Mouse (Mus musculus) neural tube, embryonic 12.5 days (tissue): ENCODE data around the gene Srgap1. TPM values are rescaled to one million over a fixed set of nuclear protein-coding genes. Genes with fewer than 3 reads are reported as not detected.

Experiments
- ATAC-seq: fragments of 200-750 bp; cut with Nextera tagmentation; 2 replicates; pipeline ENCODE4 v1.8.0; 2017; ENCODE audit warnings: low read depth, mild to moderate bottlenecking, moderate TSS enrichment, moderate library complexity; ENCODE audit not compliant: low FRiP score
- H3K27ac ChIP-seq: fragments of 300-500 bp; sonication (generic); 2 replicates; pipeline ENCODE4 v1.5.1; 2016
- H3K27me3 ChIP-seq: fragments of 300-500 bp; sonication (generic); replicated peaks from 2 replicates; pipeline ENCODE4 v1.6.1; 2016; ENCODE audit warnings: mild to moderate bottlenecking
- H3K36me3 ChIP-seq: fragments of 300-500 bp; sonication (generic); 2 replicates; pipeline ENCODE4 v1.6.1; 2016; ENCODE audit warnings: mild to moderate bottlenecking
- H3K4me1 ChIP-seq: fragments of 300-500 bp; sonication (generic); 2 replicates; pipeline ENCODE4 v1.6.1; 2016
- H3K4me2 ChIP-seq: fragments of 300-500 bp; sonication (generic); replicated peaks from 2 replicates; pipeline ENCODE4 v1.6.1; 2016; ENCODE audit warnings: mild to moderate bottlenecking
- H3K4me3 ChIP-seq: fragments of 300-500 bp; sonication (generic); 2 replicates; pipeline ENCODE4 v1.5.1; 2016
- H3K9ac ChIP-seq: fragments of 300-500 bp; sonication (generic); 2 replicates; pipeline ENCODE4 v1.6.1; 2016; ENCODE audit warnings: mild to moderate bottlenecking
- H3K9me3 ChIP-seq: fragments of 300-500 bp; sonication (generic); 2 replicates; pipeline ENCODE4 v1.6.1; 2016; ENCODE audit warnings: mild to moderate bottlenecking
- WGBS: fragments of 180-500 bp; shearing (Covaris S2); methylation state at CpG from one replicate; pipeline ENCODE4 v1.1.7; 2016; 5-methylcytosine and 5-hydroxymethylcytosine counted together
- polyA plus RNA-seq: library from polyadenylated mRNA; unstranded; fragments of >200 nt; fragmentation: Nextera tagmentation; extraction: Ambion mirVana; gene quantifications from 2 replicates; pipeline ENCODE4 v1.2.1, GENCODE M21; 2016

The Srgap1 gene
- polyA plus RNA-seq, 1 experiment from 2014 or later: 27.5 TPM

DNA sequence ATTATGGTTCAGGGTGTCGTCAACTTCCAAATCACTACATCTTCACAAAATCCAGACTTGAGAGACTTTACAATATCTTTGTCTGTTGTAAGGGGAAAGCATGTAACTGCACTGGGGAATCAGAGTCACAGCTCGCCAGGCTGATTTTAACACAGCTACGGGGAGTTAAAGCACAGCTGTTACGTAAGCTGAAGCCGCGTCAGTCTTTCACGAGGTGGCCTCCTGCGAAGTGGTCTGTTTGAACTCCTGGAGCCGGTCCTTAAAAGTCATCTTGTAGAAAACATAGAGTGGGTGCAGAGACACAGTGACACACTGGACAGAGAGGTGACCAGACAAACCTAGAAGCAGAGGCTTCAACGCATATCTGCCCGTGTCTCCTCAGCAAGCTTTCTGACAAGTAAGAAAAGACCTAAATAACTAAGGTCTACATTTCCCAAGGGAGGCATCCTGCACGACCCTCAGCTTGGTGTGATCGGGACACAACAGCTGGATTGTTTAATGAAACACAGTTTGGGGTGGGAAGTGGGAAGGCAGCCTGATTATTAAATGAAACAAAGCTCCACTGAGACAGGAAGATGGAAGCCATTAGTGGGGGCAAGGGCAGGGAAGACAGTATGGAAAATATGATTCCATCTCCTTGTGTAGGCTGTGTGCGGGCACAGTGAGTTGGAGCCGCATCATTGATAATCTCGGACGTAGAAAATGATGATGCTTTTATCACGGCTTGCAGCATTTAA, 181.4 kb downstream of the Srgap1 start:
- no peaks in the 10 kb centered on the region for H3K9me3 ChIP-seq
- H3K27ac ChIP-seq: no peak overlapping the region
- peaks cover 19% of the 10 kb centered on the region for H3K36me3 ChIP-seq
- no peak overlapping the region for H3K9ac ChIP-seq
- no peak overlapping the region for H3K4me3 ChIP-seq
- WGBS: 63% methylated on average over 18 of the region's 18 CpGs
- H3K4me1 ChIP-seq: 0 out of 2 replicates have a peak, but pooled peaks cover 12% of the 10 kb centered on the region
- no peaks in the 10 kb centered on the region for H3K27me3 ChIP-seq
- no peak for ATAC-seq
- H3K4me2 ChIP-seq: no peak overlapping the region

- no peak overlapping the region for H3K4me2 ChIP-seq
- ATAC-seq: no peak
- no peaks in the 10 kb centered on the region for H3K9me3 ChIP-seq
- peaks cover 20% of the 10 kb centered on the region; the same call in 1 of the 2 replicates for H3K4me1 ChIP-seq
- H3K9ac ChIP-seq: no peak overlapping the region
- 57% methylated on average over 2 of the region's 2 CpGs for WGBS
- no peaks in the 10 kb centered on the region for H3K27me3 ChIP-seq
- no peak overlapping the region for H3K27ac ChIP-seq
- peaks cover 5% of the 10 kb centered on the region; the same call in 1 of the 2 replicates for H3K36me3 ChIP-seq
- H3K4me3 ChIP-seq: no peak overlapping the region
Measured at GRCm38 (mm10) chr10:121860924-121861323, 186.2 kb downstream of the Srgap1 start.

- no peaks in the 10 kb centered on the region for H3K27me3 ChIP-seq
- H3K4me3 ChIP-seq: no peak overlapping the region
- no peak for ATAC-seq
- H3K36me3 ChIP-seq: peaks cover 9% of the 10 kb centered on the region
- WGBS: 66% methylated on average over 10 of the region's 10 CpGs
- H3K4me1 ChIP-seq: peaks cover 15% of the 10 kb centered on the region; the same call in 1 of the 2 replicates
- no peak overlapping the region for H3K9ac ChIP-seq
- no peak overlapping the region for H3K4me2 ChIP-seq
- no peaks in the 10 kb centered on the region for H3K9me3 ChIP-seq
- H3K27ac ChIP-seq: no peak overlapping the region
Measured at GRCm38 (mm10) chr10:121859803-121860571, 187.1 kb downstream of the Srgap1 start.

- no peak for ATAC-seq
- Histone ChIP-seq H3K9ac (no peak overlapping the region), H3K4me1 (peaks cover 15% of the 10 kb centered on the region; the same call in 1 of the 2 replicates), H3K4me3 (no peak overlapping the region), H3K27ac (no peak overlapping the region), H3K4me2 (no peak overlapping the region), H3K36me3 (peaks cover 12% of the 10 kb centered on the region), H3K27me3 (no peaks in the 10 kb centered on the region), H3K9me3 (no peaks in the 10 kb centered on the region)
- WGBS: 72% methylated on average over 2 of the region's 2 CpGs
Measured at GRCm38 (mm10) chr10:121858911-121859310, 188.2 kb downstream of the Srgap1 start.

GRCm38 (mm10) chr10:121858086-121858485, 189.0 kb downstream of the Srgap1 start:
- ATAC-seq: no peak
- no peaks in the 10 kb centered on the region for H3K9me3 ChIP-seq
- no peaks in the 10 kb centered on the region for H3K27me3 ChIP-seq
- peaks cover 15% of the 10 kb centered on the region; the same call in 1 of the 2 replicates for H3K4me1 ChIP-seq
- H3K36me3 ChIP-seq: peaks cover 19% of the 10 kb centered on the region
- no peak overlapping the region for H3K27ac ChIP-seq
- H3K4me2 ChIP-seq: no peak overlapping the region
- H3K4me3 ChIP-seq: no peak overlapping the region
- H3K9ac ChIP-seq: no peak overlapping the region
- WGBS: 72% methylated on average over 1 of the region's 1 CpGs

GRCm38 (mm10) chr10:121855863-121856446, 191.2 kb downstream of the Srgap1 start:
- no peaks in the 10 kb centered on the region for H3K27me3 ChIP-seq
- WGBS: 84% methylated on average over 7 of the region's 7 CpGs

DNA sequence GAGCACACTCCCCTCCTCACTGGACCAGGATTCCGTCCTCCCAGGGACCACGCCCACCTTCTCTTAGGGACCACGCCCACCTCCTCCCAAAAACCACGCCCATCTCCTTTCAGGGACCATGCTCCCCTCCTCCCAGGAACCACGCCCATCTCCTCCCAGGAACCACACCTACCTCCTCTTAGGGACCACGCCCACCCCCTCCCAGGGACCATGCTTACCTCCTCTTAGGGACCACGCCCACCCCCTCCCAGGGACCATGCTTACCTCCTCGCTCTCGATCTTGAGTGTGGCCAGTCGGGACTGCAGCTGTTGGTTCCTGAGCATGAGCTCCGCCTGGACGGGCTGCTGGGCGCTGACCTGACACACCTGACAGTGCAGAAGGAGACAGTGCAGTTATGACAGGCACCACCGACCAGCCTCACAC, 193.7 kb downstream of the Srgap1 start:
- no peak overlapping the region for H3K4me2 ChIP-seq
- H3K4me3 ChIP-seq: no peak overlapping the region
- no peaks in the 10 kb centered on the region for H3K27me3 ChIP-seq
- H3K9ac ChIP-seq: no peak overlapping the region
- no peaks in the 10 kb centered on the region for H3K9me3 ChIP-seq
- no peak overlapping the region for H3K27ac ChIP-seq
- ATAC-seq: no peak
- 32% methylated on average over 14 of the region's 14 CpGs for WGBS
- H3K36me3 ChIP-seq: peaks cover 28% of the 10 kb centered on the region
- H3K4me1 ChIP-seq: no peaks in the 10 kb centered on the region

More at GRCm38 (mm10) chr10:121855863-121856446, 191.2 kb downstream of the Srgap1 start:
- ATAC-seq: no peak
- Histone ChIP-seq H3K36me3 (peaks cover 24% of the 10 kb centered on the region), H3K27ac (no peak overlapping the region), H3K9ac (no peak overlapping the region), H3K4me2 (no peak overlapping the region), H3K9me3 (no peaks in the 10 kb centered on the region), H3K4me3 (no peak overlapping the region), H3K4me1 (peaks cover 11% of the 10 kb centered on the region; the same call in 1 of the 2 replicates)

GRCm38 (mm10) chr10:121849496-121849895, 197.6 kb downstream of the Srgap1 start:
- ATAC-seq: no peak
- Histone ChIP-seq H3K36me3 (peaks cover 19% of the 10 kb centered on the region), H3K4me3 (no peak overlapping the region)

GRCm38 (mm10) chr10:121845677-121846076, 201.4 kb downstream of the Srgap1 start:
- Histone ChIP-seq H3K4me3 (no peak overlapping the region), H3K36me3 (peaks cover 12% of the 10 kb centered on the region), H3K9ac (no peak overlapping the region), H3K4me1 (no peaks in the 10 kb centered on the region), H3K9me3 (no peaks in the 10 kb centered on the region), H3K27ac (no peak overlapping the region), H3K27me3 (no peaks in the 10 kb centered on the region), H3K4me2 (no peak overlapping the region)
- ATAC-seq: no peak
- 89% methylated on average over 7 of the region's 7 CpGs for WGBS

More at GRCm38 (mm10) chr10:121849496-121849895, 197.6 kb downstream of the Srgap1 start:
- H3K9me3 ChIP-seq: no peaks in the 10 kb centered on the region
- H3K27ac ChIP-seq: no peak overlapping the region
- H3K4me2 ChIP-seq: no peak overlapping the region
- no peak overlapping the region for H3K9ac ChIP-seq
- no peaks in the 10 kb centered on the region for H3K27me3 ChIP-seq
- H3K4me1 ChIP-seq: no peaks in the 10 kb centered on the region
- 79% methylated on average over 2 of the region's 2 CpGs for WGBS

- peaks cover 24% of the 10 kb centered on the region for H3K36me3 ChIP-seq
- H3K27me3 ChIP-seq: no peaks in the 10 kb centered on the region
- 0 out of 2 replicates have a peak, but pooled peaks cover 4% of the 10 kb centered on the region for H3K9me3 ChIP-seq
- H3K4me3 ChIP-seq: no peak overlapping the region
- H3K9ac ChIP-seq: no peak overlapping the region
- peaks cover 14% of the 10 kb centered on the region for H3K4me1 ChIP-seq
- H3K4me2 ChIP-seq: peak overlapping the region; percentile 21; the same call in 1 of the 2 replicates
- H3K27ac ChIP-seq: 0 out of 2 replicates have a peak overlapping the region, but pooled peaks have one; percentile 20
- ATAC-seq: peak; percentile 56
- WGBS: 53% methylated on average over 16 of the region's 16 CpGs
Measured at GRCm38 (mm10) chr10:121837166-121837898, 209.8 kb downstream of the Srgap1 start.

DNA sequence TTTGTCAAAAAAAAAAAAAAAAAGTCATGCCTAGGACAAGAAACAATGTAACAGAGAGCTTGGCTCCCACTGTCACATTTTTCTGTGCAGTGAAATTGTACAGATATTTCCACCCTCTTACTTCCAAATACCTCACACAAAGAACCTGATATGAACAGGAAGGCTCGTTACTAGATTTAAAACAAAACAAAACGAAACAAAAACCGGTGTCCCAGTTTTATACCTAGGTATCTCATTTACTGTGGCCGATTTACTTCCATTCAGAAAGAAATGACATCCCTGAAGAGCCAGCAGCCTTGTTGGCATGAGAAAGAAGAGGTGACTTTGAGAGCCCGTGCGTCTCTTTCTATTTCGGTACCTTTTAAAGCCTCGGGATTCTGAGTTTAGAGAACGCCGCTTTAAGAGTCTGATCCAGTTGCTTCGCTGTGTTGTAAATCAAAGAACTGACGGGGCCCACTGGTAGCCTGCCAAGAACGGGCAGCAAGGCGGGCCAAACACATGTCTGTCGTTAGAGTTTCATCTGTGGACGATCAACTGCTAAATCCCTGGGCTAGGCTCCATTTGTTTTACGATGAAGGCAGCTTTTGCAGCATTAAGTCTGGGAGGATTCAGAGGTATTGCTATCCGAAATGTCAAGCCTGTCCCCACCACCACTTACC, 210.5 kb downstream of the Srgap1 start:
- no peak overlapping the region for H3K27ac ChIP-seq
- no peak overlapping the region for H3K9ac ChIP-seq
- peak; percentile 67 for ATAC-seq
- H3K4me1 ChIP-seq: peaks cover 14% of the 10 kb centered on the region
- no peaks in the 10 kb centered on the region for H3K27me3 ChIP-seq
- H3K4me2 ChIP-seq: peak overlapping the region; percentile 21; the same call in 1 of the 2 replicates
- H3K36me3 ChIP-seq: peaks cover 20% of the 10 kb centered on the region
- WGBS: 52% methylated on average over 18 of the region's 18 CpGs
- H3K4me3 ChIP-seq: no peak overlapping the region
- 0 out of 2 replicates have a peak, but pooled peaks cover 4% of the 10 kb centered on the region for H3K9me3 ChIP-seq
